Mouse (Mus musculus) limb, embryonic 11.5 days (tissue): ENCODE data around the gene Brat1. TPM values are rescaled to one million over a fixed set of nuclear protein-coding genes. Genes with fewer than 3 reads are reported as not detected.
"Not testable (repeated sequence)": the region's sequence is repeated elsewhere in the genome, so short reads cannot be mapped to it uniquely, and the experiment has no call there.

Experiments used
- ATAC-seq: fragments of 200-750 bp; cut with Nextera tagmentation; 2 replicates; pipeline ENCODE4 v1.8.0; 2017; ENCODE audit warnings: low read depth; ENCODE audit not compliant: insufficient number of reproducible peaks, low FRiP score, low TSS enrichment
- DNase-seq: peaks from one replicate; pipeline ENCODE4 v3.0.0-alpha.2; 2015; ENCODE audit warnings: low spot score
- H3K27ac ChIP-seq: fragments of 300-500 bp; sonication (generic); replicated peaks from 2 replicates; pipeline ENCODE4 v1.5.1; 2014; ENCODE audit warnings: low read depth, mild to moderate bottlenecking, low read length
- H3K27me3 ChIP-seq: fragments of 300-500 bp; sonication (generic); 2 replicates; pipeline ENCODE4 v1.6.1; 2014; ENCODE audit warnings: mild to moderate bottlenecking, low read length, mixed read lengths; ENCODE audit not compliant: control insufficient read depth, insufficient read depth
- H3K36me3 ChIP-seq: fragments of 300-500 bp; sonication (generic); 2 replicates; pipeline ENCODE4 v1.6.1; 2014; ENCODE audit warnings: mild to moderate bottlenecking, low read length, moderate library complexity, mixed read lengths; ENCODE audit not compliant: control insufficient read depth, insufficient read depth
- H3K4me1 ChIP-seq: fragments of 300-500 bp; sonication (generic); 2 replicates; pipeline ENCODE4 v1.6.1; 2014; ENCODE audit warnings: low read length, mixed read lengths; ENCODE audit not compliant: control insufficient read depth, insufficient read depth
- H3K4me2 ChIP-seq: fragments of 300-500 bp; sonication (generic); 2 replicates; pipeline ENCODE4 v1.6.1; 2014; ENCODE audit warnings: low read depth, mild to moderate bottlenecking, moderate library complexity; ENCODE audit not compliant: severe bottlenecking
- H3K4me3 ChIP-seq: fragments of 300-500 bp; sonication (generic); 2 replicates; pipeline ENCODE4 v1.5.1; 2014; ENCODE audit warnings: low read depth, low read length
- H3K9ac ChIP-seq: fragments of 300-500 bp; sonication (generic); 2 replicates; pipeline ENCODE4 v1.6.1; 2014; ENCODE audit warnings: mild to moderate bottlenecking, low read length
- H3K9me3 ChIP-seq: fragments of 300-500 bp; sonication (generic); 2 replicates; pipeline ENCODE4 v1.6.1; 2016; ENCODE audit warnings: low read length; ENCODE audit not compliant: control insufficient read depth
- WGBS: fragments of 180-500 bp; shearing (Covaris S2); extraction: QIAGEN DNeasy Blood & Tissue Kit; methylation state at CpG from one replicate; pipeline ENCODE4 v1.1.7; 2014; 5-methylcytosine and 5-hydroxymethylcytosine counted together
- polyA plus RNA-seq: library from polyadenylated mRNA; unstranded; fragments of >200 nt; fragmentation: Nextera tagmentation; extraction: Ambion mirVana; gene quantifications from 2 replicates; pipeline ENCODE4 v1.2.1, GENCODE M21; 2014

The Brat1 gene
- polyA plus RNA-seq, 1 experiment from 2014 or later, result 12.0 TPM

DNA sequence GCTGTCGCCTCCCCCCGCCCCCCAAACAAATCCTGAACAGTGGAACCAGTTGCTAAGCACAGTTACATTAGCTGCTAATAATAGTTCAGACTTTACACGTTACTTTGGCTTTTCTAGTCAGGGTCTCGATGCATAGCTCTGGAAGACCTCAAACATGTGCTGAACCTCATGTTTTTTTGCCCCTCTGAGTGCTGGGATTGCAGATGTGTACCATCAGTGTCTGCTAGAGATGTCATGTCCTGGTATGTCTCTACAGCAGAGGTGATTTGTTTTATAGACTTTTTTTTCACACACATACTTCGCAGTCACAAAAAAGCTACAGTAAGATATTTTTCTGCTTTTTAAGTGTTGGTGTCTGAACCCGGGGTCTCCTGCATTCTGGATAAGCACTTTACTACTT lies 32.7 kb upstream of the Brat1 start:
- Histone ChIP-seq H3K4me3 (no peak overlapping the region), H3K4me1 (no peaks in the 10 kb centered on the region), H3K9me3 (no peaks in the 10 kb centered on the region), H3K4me2 (no peak overlapping the region), H3K36me3 (peaks cover 6% of the 10 kb centered on the region), H3K27ac (no peak overlapping the region), H3K9ac (no peak overlapping the region), H3K27me3 (no peaks in the 10 kb centered on the region)
- 97% methylated on average over 6 of the region's 6 CpGs for WGBS
- ATAC-seq, result no peak
- no peak for DNase-seq

DNA sequence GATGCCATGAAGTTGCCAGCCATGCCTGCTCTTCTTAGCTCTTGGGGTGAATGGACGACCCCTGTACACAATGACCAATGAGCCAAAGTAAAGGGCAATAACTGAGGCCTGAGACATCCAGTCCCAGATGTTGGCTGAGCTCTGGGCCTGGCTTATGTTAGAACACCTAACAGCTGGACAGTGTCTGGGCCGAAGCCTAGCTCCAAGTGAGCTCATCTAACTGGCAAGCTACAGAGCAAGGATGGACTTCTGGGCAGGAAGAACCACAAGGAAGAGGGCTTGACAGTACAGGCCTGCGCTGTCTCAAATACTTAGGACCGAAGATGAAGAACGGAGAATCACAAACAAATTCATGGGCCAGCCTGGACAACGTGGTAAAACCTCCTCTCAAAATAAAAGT lies 32.2 kb upstream of the Brat1 start:
- H3K4me3 ChIP-seq, H3K4me2 ChIP-seq, H3K27me3 ChIP-seq, DNase-seq, H3K27ac ChIP-seq, H3K36me3 ChIP-seq, H3K9ac ChIP-seq, ATAC-seq, H3K4me1 ChIP-seq, H3K9me3 ChIP-seq: not testable (repeated sequence)
- WGBS, result 92% methylated on average over 6 of the region's 6 CpGs

DNA sequence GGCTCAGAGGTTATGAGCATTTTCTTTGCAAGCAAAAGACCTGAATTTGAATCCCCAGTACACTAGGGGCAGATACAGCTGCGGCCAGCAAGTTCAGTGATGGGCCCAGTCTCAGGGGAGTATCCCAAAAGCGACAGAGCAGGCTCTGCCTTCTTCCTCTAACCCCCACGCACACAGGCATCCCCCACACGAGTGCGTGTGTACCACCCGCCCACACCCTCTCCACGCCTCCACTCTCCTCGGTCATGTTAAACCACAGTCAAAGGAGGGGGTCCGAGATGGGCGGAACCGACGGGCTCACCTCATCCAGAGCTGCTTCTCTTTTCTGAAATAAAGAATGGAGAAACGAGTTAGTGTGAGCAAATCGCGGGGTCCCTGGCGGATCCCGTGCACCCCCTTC lies 30.8 kb upstream of the Brat1 start:
- H3K9ac ChIP-seq, result no peak overlapping the region
- peaks cover 8% of the 10 kb centered on the region for H3K36me3 ChIP-seq
- ATAC-seq (no peak), DNase-seq (no peak)
- H3K9me3 ChIP-seq, result no peaks in the 10 kb centered on the region
- H3K4me1 ChIP-seq, result no peaks in the 10 kb centered on the region
- no peak overlapping the region for H3K4me2 ChIP-seq
- H3K4me3 ChIP-seq, result no peak overlapping the region
- no peak overlapping the region for H3K27ac ChIP-seq
- 93% methylated on average over 17 of the region's 17 CpGs for WGBS
- H3K27me3 ChIP-seq, result no peaks in the 10 kb centered on the region

DNA sequence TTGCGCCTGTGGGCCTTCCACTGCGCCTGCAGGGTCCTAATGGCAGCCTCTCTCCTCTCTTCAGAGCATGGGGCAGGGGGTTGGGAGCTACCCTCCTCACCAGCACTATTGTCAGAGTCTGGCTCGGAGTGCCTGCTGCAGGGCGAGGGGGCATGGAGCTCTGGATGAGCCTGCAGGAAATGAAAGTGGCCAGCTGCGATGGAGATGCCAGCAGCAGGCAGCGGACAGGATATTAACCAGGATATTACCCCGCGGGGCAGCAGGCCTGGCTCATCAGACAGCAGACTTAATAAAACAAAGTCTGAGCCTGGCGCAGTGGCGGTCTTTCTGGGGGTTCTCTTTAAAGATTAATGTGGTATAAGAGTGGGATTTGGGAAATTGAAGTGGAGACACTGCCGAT lies 29.7 kb upstream of the Brat1 start:
- ATAC-seq (no peak), DNase-seq (no peak)
- H3K36me3 ChIP-seq, result peaks cover 6% of the 10 kb centered on the region
- no peak overlapping the region for H3K27ac ChIP-seq
- no peak overlapping the region for H3K4me3 ChIP-seq
- 69% methylated on average over 11 of the region's 11 CpGs for WGBS
- H3K4me1 ChIP-seq, result no peaks in the 10 kb centered on the region
- H3K9ac ChIP-seq, result no peak overlapping the region
- no peaks in the 10 kb centered on the region for H3K9me3 ChIP-seq
- no peaks in the 10 kb centered on the region for H3K27me3 ChIP-seq
- H3K4me2 ChIP-seq, result no peak overlapping the region

DNA sequence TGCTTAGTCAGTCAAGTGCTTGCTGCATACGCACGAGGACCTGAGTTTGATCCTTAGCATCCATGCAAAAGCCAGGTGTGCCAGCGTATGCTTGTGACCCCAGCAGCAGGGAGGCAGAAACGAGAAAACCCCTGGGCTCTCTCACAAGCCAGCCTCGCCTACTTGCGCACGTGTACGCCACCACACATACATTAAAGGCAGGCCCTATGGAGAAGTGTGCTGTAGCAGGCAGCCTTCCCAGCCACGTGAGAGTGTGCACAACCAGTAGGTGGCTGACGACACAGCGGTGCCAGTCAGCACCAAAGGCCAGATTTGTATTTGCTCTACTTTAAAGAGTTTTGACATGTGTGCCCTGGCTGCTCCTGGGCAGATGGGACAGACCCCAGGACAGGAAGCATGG lies 29.2 kb upstream of the Brat1 start:
- H3K4me3 ChIP-seq, result no peak overlapping the region
- H3K9me3 ChIP-seq, result no peaks in the 10 kb centered on the region
- no peaks in the 10 kb centered on the region for H3K4me1 ChIP-seq
- WGBS, result 85% methylated on average over 11 of the region's 11 CpGs
- H3K27me3 ChIP-seq, result no peaks in the 10 kb centered on the region
- ATAC-seq, result no peak
- no peak overlapping the region for H3K9ac ChIP-seq
- H3K36me3 ChIP-seq, result peaks cover 6% of the 10 kb centered on the region
- H3K4me2 ChIP-seq, result no peak overlapping the region
- H3K27ac ChIP-seq, result no peak overlapping the region
- no peak for DNase-seq

DNA sequence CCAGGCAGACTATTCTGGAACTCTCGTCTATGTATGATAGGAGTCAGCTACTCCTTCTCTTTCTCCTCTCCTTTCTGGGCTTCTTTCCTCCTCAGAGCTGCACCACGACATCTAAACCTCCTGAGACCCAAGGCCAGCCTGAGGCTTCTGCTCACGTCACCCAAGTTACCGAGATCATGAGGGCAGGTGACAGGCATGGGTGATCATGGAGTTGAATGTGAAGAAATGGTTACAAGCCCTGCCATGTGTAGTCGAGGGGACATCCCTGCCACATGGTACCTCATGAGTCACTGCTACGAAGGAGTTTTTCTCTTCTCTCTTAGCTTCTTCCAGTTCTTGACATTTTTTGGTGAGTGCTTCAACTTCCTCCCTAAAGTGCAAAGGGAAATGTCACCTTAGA lies 27.7 kb upstream of the Brat1 start:
- no peaks in the 10 kb centered on the region for H3K4me1 ChIP-seq
- WGBS, result 92% methylated on average over 6 of the region's 6 CpGs
- no peak overlapping the region for H3K9ac ChIP-seq
- DNase-seq, result no peak
- no peak overlapping the region for H3K4me3 ChIP-seq
- ATAC-seq, result no peak
- no peak overlapping the region for H3K4me2 ChIP-seq
- H3K9me3 ChIP-seq, result no peaks in the 10 kb centered on the region
- H3K27ac ChIP-seq, result no peak overlapping the region
- H3K27me3 ChIP-seq, result no peaks in the 10 kb centered on the region
- peaks cover 6% of the 10 kb centered on the region for H3K36me3 ChIP-seq

DNA sequence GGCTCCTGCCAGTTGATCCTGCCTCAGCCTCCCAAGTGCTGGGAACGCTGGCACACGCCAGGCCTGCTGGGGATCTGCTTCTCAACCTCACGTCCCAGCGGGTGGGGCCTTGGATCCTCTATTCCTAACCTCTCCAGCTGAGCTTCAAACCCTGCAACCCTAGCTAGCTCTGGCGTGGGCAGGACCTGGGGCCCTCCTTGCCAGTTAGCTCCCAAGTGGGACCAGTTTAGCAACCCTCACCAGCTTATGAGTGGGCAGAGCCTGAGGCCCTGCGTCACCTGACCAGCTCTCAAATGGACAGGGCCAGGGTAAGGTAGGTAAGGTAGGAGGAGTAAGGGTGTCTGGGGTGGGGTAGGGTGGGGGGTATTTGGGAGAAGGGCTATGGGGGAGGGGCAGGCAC lies 24.8 kb upstream of the Brat1 start:
- no peak for DNase-seq
- Histone ChIP-seq H3K36me3 (peaks cover 2% of the 10 kb centered on the region; the same call in 1 of the 2 replicates), H3K4me1 (no peaks in the 10 kb centered on the region), H3K27ac (no peak overlapping the region), H3K27me3 (no peaks in the 10 kb centered on the region), H3K4me2 (no peak overlapping the region), H3K9ac (no peak overlapping the region), H3K4me3 (no peak overlapping the region), H3K9me3 (no peaks in the 10 kb centered on the region)
- WGBS, result 84% methylated on average over 6 of the region's 6 CpGs
- no peak for ATAC-seq

DNA sequence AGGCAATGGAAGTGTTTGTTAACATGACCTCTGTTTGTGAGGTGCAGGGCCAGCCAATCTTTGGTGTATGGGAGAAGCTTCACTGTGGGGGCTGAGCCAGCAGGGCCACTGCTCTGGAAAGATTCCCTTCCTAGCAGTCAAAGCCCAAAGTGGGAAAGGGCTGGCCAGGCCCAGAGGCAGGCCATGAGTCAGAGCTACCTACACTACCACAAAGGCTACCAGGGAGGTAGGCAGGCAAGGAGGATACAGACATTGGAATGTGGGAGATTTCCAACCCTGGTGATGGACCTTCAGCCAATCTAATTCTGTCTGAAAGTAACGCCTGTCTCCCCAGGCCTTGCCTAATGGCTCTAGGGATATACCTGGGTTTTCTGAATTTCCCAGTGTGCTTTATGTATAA lies 23.9 kb upstream of the Brat1 start:
- Histone ChIP-seq H3K27ac (no peak overlapping the region), H3K36me3 (peaks cover 2% of the 10 kb centered on the region; the same call in 1 of the 2 replicates), H3K4me1 (no peaks in the 10 kb centered on the region), H3K4me3 (no peak overlapping the region), H3K9ac (no peak overlapping the region), H3K9me3 (no peaks in the 10 kb centered on the region), H3K27me3 (no peaks in the 10 kb centered on the region), H3K4me2 (no peak overlapping the region)
- 100% methylated on average over 1 of the region's 1 CpGs for WGBS
- no peak for ATAC-seq
- no peak for DNase-seq

DNA sequence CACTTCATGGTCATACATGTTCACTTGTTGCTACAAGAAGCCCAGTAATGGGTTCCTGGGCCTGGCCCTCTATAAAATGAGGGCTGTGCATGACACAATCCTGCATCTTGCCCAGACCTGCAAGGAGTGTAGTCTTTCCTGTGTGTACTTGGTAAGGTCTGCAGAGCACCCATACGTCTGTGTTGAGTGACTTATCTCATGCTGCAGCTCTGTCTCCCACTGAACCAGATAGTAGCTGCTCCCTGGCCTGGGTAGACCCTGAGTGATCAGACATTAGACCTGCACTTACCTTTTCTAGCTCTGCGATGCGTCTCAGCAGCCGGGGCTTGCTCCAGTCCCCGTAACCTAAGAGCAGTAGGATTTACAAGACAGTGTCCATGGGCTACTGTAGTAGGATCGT lies 22.7 kb upstream of the Brat1 start:
- H3K4me3 ChIP-seq, result no peak overlapping the region
- H3K4me2 ChIP-seq, result no peak overlapping the region
- 95% methylated on average over 6 of the region's 6 CpGs for WGBS
- DNase-seq (no peak), ATAC-seq (no peak)
- H3K9ac ChIP-seq, result no peak overlapping the region
- H3K9me3 ChIP-seq, result no peaks in the 10 kb centered on the region
- no peaks in the 10 kb centered on the region for H3K27me3 ChIP-seq
- no peak overlapping the region for H3K27ac ChIP-seq
- peaks cover 2% of the 10 kb centered on the region; the same call in 1 of the 2 replicates for H3K36me3 ChIP-seq
- H3K4me1 ChIP-seq, result no peaks in the 10 kb centered on the region
